Mouse (Mus musculus) ovary, adult 18-20 months (tissue): ENCODE measurements around the gene Smyd4.

Experiments
- DNase-seq: peaks from one replicate; pipeline ENCODE4 v3.0.0; 2022; ENCODE audit warnings: low spot score, mixed read lengths

Gene Smyd4

GRCm38 (mm10) chr11:75452812-75453557 is 104.8 kb downstream of the Smyd4 start:
- no peak for DNase-seq

- peak; percentile 85 for DNase-seq
These were observed 106.0 kb downstream of the Smyd4 start, which contains the start of gene Wdr81 for GRCm38 (mm10) chr11:75453991-75454930. Gene Wdr81 (minus strand): TSS chr11:75454717.
